Mouse (Mus musculus) hindbrain, embryonic 14.5 days (tissue): ENCODE measurements around the gene Hoxb8. TPM values are rescaled to one million over a fixed set of nuclear protein-coding genes. Genes with fewer than 3 reads are reported as not detected.

Experiments used
- ATAC-seq: fragments of 200-750 bp; cut with Nextera tagmentation; 2 replicates; pipeline ENCODE4 v1.8.0; 2017; ENCODE audit warnings: moderate number of reproducible peaks, mild to moderate bottlenecking, moderate TSS enrichment, moderate library complexity; ENCODE audit not compliant: low FRiP score
- DNase-seq: peaks from one replicate; pipeline ENCODE4 v3.0.0-alpha.2; 2015; ENCODE audit warnings: low spot score
- H3K27ac ChIP-seq: fragments of 300-500 bp; sonication (generic); 2 replicates; pipeline ENCODE4 v1.5.1; 2014; ENCODE audit warnings: mild to moderate bottlenecking, moderate library complexity
- H3K27me3 ChIP-seq: fragments of 300-500 bp; sonication (generic); 2 replicates; pipeline ENCODE4 v1.6.1; 2014; ENCODE audit warnings: mild to moderate bottlenecking, low read length, mixed read lengths; ENCODE audit not compliant: control insufficient read depth, insufficient read depth
- H3K36me3 ChIP-seq: fragments of 300-500 bp; sonication (generic); replicated peaks from 2 replicates; pipeline ENCODE4 v1.6.1; 2014; ENCODE audit not compliant: control insufficient read depth, insufficient read depth
- H3K4me1 ChIP-seq: fragments of 300-500 bp; sonication (generic); replicated peaks from 2 replicates; pipeline ENCODE4 v1.6.1; 2014; ENCODE audit warnings: antibody characterized with exemption, low read length, mixed read lengths; ENCODE audit not compliant: control insufficient read depth, insufficient read depth
- H3K4me2 ChIP-seq: fragments of 300-500 bp; sonication (generic); replicated peaks from 2 replicates; pipeline ENCODE4 v1.6.1; 2014; ENCODE audit warnings: mild to moderate bottlenecking, moderate library complexity
- H3K4me3 ChIP-seq: fragments of 300-500 bp; sonication (generic); replicated peaks from 2 replicates; pipeline ENCODE4 v1.5.1; 2014; ENCODE audit warnings: mild to moderate bottlenecking, low read length
- H3K9ac ChIP-seq: fragments of 300-500 bp; sonication (generic); 2 replicates; pipeline ENCODE4 v1.6.1; 2014
- H3K9me3 ChIP-seq: fragments of 300-500 bp; sonication (generic); 2 replicates; pipeline ENCODE4 v1.6.1; 2016; ENCODE audit warnings: low read length; ENCODE audit not compliant: control insufficient read depth
- WGBS: fragments of 180-500 bp; shearing (Covaris S2); extraction: QIAGEN DNeasy Blood & Tissue Kit; methylation state at CpG from one replicate; pipeline ENCODE4 v1.1.7; 2014; 5-methylcytosine and 5-hydroxymethylcytosine counted together
- polyA plus RNA-seq: library from polyadenylated mRNA; unstranded; fragments of >200 nt; fragmentation: Nextera tagmentation; extraction: Ambion mirVana; gene quantifications from 2 replicates; pipeline ENCODE4 v1.2.1, GENCODE M21; 2014

Gene Hoxb8
- polyA plus RNA-seq, 1 experiment from 2014 or later = 50.6 TPM

- peak overlapping the region; percentile 77 for H3K4me2 ChIP-seq
- H3K4me1 ChIP-seq = no peaks in the 10 kb centered on the region
- peaks cover 88% of the 10 kb centered on the region for H3K27me3 ChIP-seq
- WGBS = 4% methylated on average over 23 of the region's 23 CpGs
- H3K36me3 ChIP-seq = no peaks in the 10 kb centered on the region
- ATAC-seq (no peak), DNase-seq (no peak)
- no peaks in the 10 kb centered on the region for H3K9me3 ChIP-seq
- H3K9ac ChIP-seq = peak overlapping the region; percentile 97
- peak overlapping the region; percentile 48 for H3K4me3 ChIP-seq
- peak overlapping the region; percentile 99 for H3K27ac ChIP-seq
These were observed 20.9 kb downstream of the Hoxb8 start for GRCm38 (mm10) chr11:96302381-96303150.

GRCm38 (mm10) chr11:96303151-96304099 is 21.7 kb downstream of the Hoxb8 start, which contains the start of gene Hoxb5:
Gene Hoxb5, plus strand, starts transcription at chr11:96303336.
- H3K27me3 ChIP-seq = peaks cover 90% of the 10 kb centered on the region
- H3K4me2 ChIP-seq = peak within 1 kb of the TSS; percentile 77
- H3K4me3 ChIP-seq = peak within 1 kb of the TSS; percentile 48
- ATAC-seq = peak; percentile 73
- H3K9ac ChIP-seq = peak within 1 kb of the TSS; percentile 97
- no peaks in the 10 kb centered on the region for H3K36me3 ChIP-seq
- H3K9me3 ChIP-seq = no peaks in the 10 kb centered on the region
- peak; percentile 83 for DNase-seq
- WGBS = 1% methylated on average over 69 of the region's 69 CpGs
- H3K27ac ChIP-seq = peak within 1 kb of the TSS; percentile 99
- H3K4me1 ChIP-seq = no peaks in the 10 kb centered on the region

- ATAC-seq (no peak), DNase-seq (no peak)
- Histone ChIP-seq H3K27me3 (peaks cover 93% of the 10 kb centered on the region), H3K4me3 (peak overlapping the region; percentile 48), H3K4me2 (peak overlapping the region; percentile 77), H3K36me3 (no peaks in the 10 kb centered on the region), H3K4me1 (no peaks in the 10 kb centered on the region), H3K9me3 (no peaks in the 10 kb centered on the region), H3K9ac (peak overlapping the region; percentile 97), H3K27ac (peak overlapping the region; percentile 99)
- under 1% methylated on average over 38 of the region's 38 CpGs for WGBS
These were observed 22.9 kb downstream of the Hoxb8 start for GRCm38 (mm10) chr11:96304381-96305195.

- H3K27ac ChIP-seq = peak overlapping the region; percentile 99
- peak overlapping the region; percentile 48 for H3K4me3 ChIP-seq
- H3K27me3 ChIP-seq = peaks cover 93% of the 10 kb centered on the region
- WGBS = 22% methylated on average over 6 of the region's 6 CpGs
- H3K36me3 ChIP-seq = no peaks in the 10 kb centered on the region
- no peak for DNase-seq
- peak overlapping the region; percentile 77 for H3K4me2 ChIP-seq
- no peaks in the 10 kb centered on the region for H3K9me3 ChIP-seq
- H3K4me1 ChIP-seq = no peaks in the 10 kb centered on the region
- H3K9ac ChIP-seq = peak overlapping the region; percentile 97
- ATAC-seq = no peak
These were observed 23.9 kb downstream of the Hoxb8 start for GRCm38 (mm10) chr11:96305505-96306182.

- Histone ChIP-seq H3K36me3 (no peaks in the 10 kb centered on the region), H3K4me3 (peak overlapping the region; percentile 48), H3K27ac (peak overlapping the region; percentile 99), H3K9me3 (no peaks in the 10 kb centered on the region), H3K9ac (peak overlapping the region; percentile 97), H3K4me2 (peak overlapping the region; percentile 77), H3K27me3 (peaks cover 93% of the 10 kb centered on the region), H3K4me1 (no peaks in the 10 kb centered on the region)
- ATAC-seq (no peak), DNase-seq (no peak)
- WGBS = 9% methylated on average over 7 of the region's 7 CpGs
These were observed 24.6 kb downstream of the Hoxb8 start for GRCm38 (mm10) chr11:96306183-96306907.

DNA sequence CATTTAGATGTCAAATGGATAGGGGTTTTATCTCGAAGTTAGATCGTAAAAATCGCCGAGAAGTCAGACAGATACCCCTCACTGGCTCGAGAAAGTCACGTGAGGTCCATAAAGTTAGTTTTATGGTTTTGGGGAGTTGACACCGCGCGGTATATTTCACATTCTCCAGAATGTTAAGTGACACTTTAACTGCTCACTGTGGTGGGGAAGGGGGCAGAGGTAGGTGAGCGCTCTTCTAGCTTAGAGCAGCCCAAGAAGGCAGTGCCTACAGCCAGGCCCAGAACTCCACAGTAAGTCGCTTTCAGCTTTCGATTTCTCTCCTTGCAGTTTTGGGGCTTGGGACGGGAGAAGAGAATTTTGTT is 25.2 kb downstream of the Hoxb8 start:
- DNase-seq (no peak), ATAC-seq (no peak)
- H3K27ac ChIP-seq = peak overlapping the region; percentile 99
- WGBS = 8% methylated on average over 13 of the region's 13 CpGs
- no peaks in the 10 kb centered on the region for H3K4me1 ChIP-seq
- peaks cover 93% of the 10 kb centered on the region for H3K27me3 ChIP-seq
- H3K36me3 ChIP-seq = no peaks in the 10 kb centered on the region
- H3K9ac ChIP-seq = peak overlapping the region; percentile 97
- H3K4me2 ChIP-seq = peak overlapping the region; percentile 77
- peak overlapping the region; percentile 48 for H3K4me3 ChIP-seq
- H3K9me3 ChIP-seq = no peaks in the 10 kb centered on the region

- Histone ChIP-seq H3K36me3 (no peaks in the 10 kb centered on the region), H3K27me3 (peaks cover 94% of the 10 kb centered on the region), H3K27ac (peak overlapping the region; percentile 99), H3K9ac (peak overlapping the region; percentile 97), H3K4me1 (no peaks in the 10 kb centered on the region; the same call in 1 of the 2 replicates), H3K4me3 (peak overlapping the region; percentile 48), H3K4me2 (peak overlapping the region; percentile 77), H3K9me3 (no peaks in the 10 kb centered on the region)
- WGBS = 10% methylated on average over 4 of the region's 4 CpGs
- DNase-seq (no peak), ATAC-seq (no peak)
These were observed 27.1 kb downstream of the Hoxb8 start for GRCm38 (mm10) chr11:96308763-96309162.

DNA sequence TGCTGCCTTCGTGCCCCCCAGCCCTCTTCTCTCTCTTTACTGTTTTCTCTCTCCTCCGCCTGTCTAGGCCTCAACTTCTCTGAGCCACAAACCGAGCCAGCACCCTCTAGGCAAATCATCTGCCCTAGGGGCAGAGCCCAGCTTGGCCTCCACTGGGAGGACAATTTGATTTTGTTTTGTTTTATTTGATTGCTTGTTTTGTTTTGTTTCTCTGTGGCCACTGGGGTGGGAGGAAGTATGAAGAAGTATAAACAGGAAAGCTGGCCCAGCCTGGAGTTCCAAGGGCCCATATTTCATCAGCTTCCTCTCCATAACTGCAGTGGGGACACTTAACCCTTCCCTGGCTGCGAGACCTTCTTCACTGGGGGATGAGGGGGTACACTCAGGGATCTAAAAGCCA is 27.6 kb downstream of the Hoxb8 start:
- no peaks in the 10 kb centered on the region; the same call in 1 of the 2 replicates for H3K4me1 ChIP-seq
- H3K27ac ChIP-seq = peak overlapping the region; percentile 99
- H3K27me3 ChIP-seq = peaks cover 97% of the 10 kb centered on the region
- peak overlapping the region; percentile 77 for H3K4me2 ChIP-seq
- WGBS = 5% methylated on average over 4 of the region's 4 CpGs
- H3K4me3 ChIP-seq = peak overlapping the region; percentile 48
- no peak for ATAC-seq
- DNase-seq = no peak
- H3K9me3 ChIP-seq = no peaks in the 10 kb centered on the region
- H3K9ac ChIP-seq = peak overlapping the region; percentile 97
- H3K36me3 ChIP-seq = no peaks in the 10 kb centered on the region
